Mouse (Mus musculus): Measurements from ENCODE around the gene Gng2. TPM values are rescaled to one million over a fixed set of nuclear protein-coding genes. Genes with fewer than 3 reads are reported as not detected.

Gng2 gene
- total RNA-seq, 1 experiment: 41.5 TPM

- DNase-seq (ENCODE audit: low read depth, low spot score): no peak
- Histone ChIP-seq H3K9ac (ENCODE audit: insufficient read depth, low read depth, low read length, poor library complexity, severe bottlenecking) (no peak overlapping the region), H3K4me1 (ENCODE audit: control insufficient read depth in 2 of 2, insufficient read depth in 2 of 2, low read length in 2 of 2, poor library complexity in 1 of 2) (peaks cover 10 to 16% of the 10 kb centered on the region in 2 experiments), H3K36me3 (ENCODE audit: control insufficient read depth, insufficient read depth, low read length, poor library complexity, severe bottlenecking) (no peaks in the 10 kb centered on the region), H3K4me3 (ENCODE audit: insufficient read depth in 1 of 2, low read depth in 1 of 2, low read length in 2 of 2, poor library complexity in 1 of 2, severe bottlenecking in 1 of 2) (no peak overlapping the region), H3K27ac (ENCODE audit: insufficient read depth, low read depth, low read length, poor library complexity, severe bottlenecking) (no peak overlapping the region), H3K9me3 (ENCODE audit: control insufficient read depth, insufficient read depth, low read depth, low read length) (no peaks in the 10 kb centered on the region)
- in situ Hi-C loops (cut with MboI; ENCODE audit: low sequenced_read_pairs in 2 of 2, unreplicated experiment in 2 of 2): loop anchor here in 1 of 2 experiments (25.0 kb wide), 1 partner anchor 234 kb away; the partner anchor contains the start of gene Nid2
- TF ChIP-seq MAFK (IDR thresholded peaks at IDR 0.05; ENCODE audit: insufficient read depth, low read depth, low read length) (no peak), ZNF384 (IDR thresholded peaks at IDR 0.05; ENCODE audit: low read depth, low read length) (no peak), HCFC1 (IDR thresholded peaks at IDR 0.05; ENCODE audit: borderline replicate concordance, insufficient read depth, low read length) (no peak), ZC3H11A (IDR thresholded peaks at IDR 0.05; ENCODE audit: borderline replicate concordance, low read depth, low read length) (no peak), CHD2 (IDR thresholded peaks at IDR 0.05; ENCODE audit: low read depth, low read length) (no peak)
These were observed 18.5 kb upstream of the Gng2 start for GRCm38 (mm10) chr14:19995943-19996342.

- in situ Hi-C loops (cut with MboI; ENCODE audit: low sequenced_read_pairs in 2 of 2, unreplicated experiment in 2 of 2): loop anchor here (5.0 to 25.0 kb wide), 2 partner anchors 43 to 232 kb away; partner anchors contain the start of gene Nid2 (in 1 of the 2)
- Histone ChIP-seq H3K27ac (ENCODE audit: insufficient read depth, low read depth, low read length, poor library complexity, severe bottlenecking) (no peak overlapping the region; the same call in 1 of the 2 replicates), H3K4me3 (ENCODE audit: insufficient read depth in 1 of 2, low read depth in 1 of 2, low read length in 2 of 2, poor library complexity in 1 of 2, severe bottlenecking in 1 of 2) (no peak overlapping the region), H3K4me1 (ENCODE audit: control insufficient read depth in 2 of 2, insufficient read depth in 2 of 2, low read length in 2 of 2, poor library complexity in 1 of 2) (peaks cover 13 to 21% of the 10 kb centered on the region in 2 experiments), H3K36me3 (ENCODE audit: control insufficient read depth, insufficient read depth, low read length, poor library complexity, severe bottlenecking) (no peaks in the 10 kb centered on the region), H3K9me3 (ENCODE audit: control insufficient read depth, insufficient read depth, low read depth, low read length) (no peaks in the 10 kb centered on the region), H3K9ac (ENCODE audit: insufficient read depth, low read depth, low read length, poor library complexity, severe bottlenecking) (no peak overlapping the region)
- TF ChIP-seq MAFK (IDR thresholded peaks at IDR 0.05; ENCODE audit: insufficient read depth, low read depth, low read length) (no peak), ZNF384 (IDR thresholded peaks at IDR 0.05; ENCODE audit: low read depth, low read length) (no peak), HCFC1 (IDR thresholded peaks at IDR 0.05; ENCODE audit: borderline replicate concordance, insufficient read depth, low read length) (no peak), ZC3H11A (IDR thresholded peaks at IDR 0.05; ENCODE audit: borderline replicate concordance, low read depth, low read length) (no peak), CHD2 (IDR thresholded peaks at IDR 0.05; ENCODE audit: low read depth, low read length) (no peak)
- DNase-seq (ENCODE audit: low read depth, low spot score): no peak
These were observed 16.6 kb upstream of the Gng2 start for GRCm38 (mm10) chr14:19994068-19994467.

- H3K36me3 ChIP-seq (ENCODE audit: control insufficient read depth, insufficient read depth, low read length, poor library complexity, severe bottlenecking): no peaks in the 10 kb centered on the region
- TF ChIP-seq HCFC1 (IDR thresholded peaks at IDR 0.05; ENCODE audit: borderline replicate concordance, insufficient read depth, low read length): no peak
- H3K27ac ChIP-seq (ENCODE audit: insufficient read depth, low read depth, low read length, poor library complexity, severe bottlenecking): no peak overlapping the region; the same call in 1 of the 2 replicates
- in situ Hi-C loops (cut with MboI; ENCODE audit: low sequenced_read_pairs in 2 of 2, unreplicated experiment in 2 of 2): loop anchor here (5.0 to 25.0 kb wide), 2 partner anchors 44 to 231 kb away; partner anchors contain the start of gene Nid2 (in 1 of the 2)
- H3K9me3 ChIP-seq (ENCODE audit: control insufficient read depth, insufficient read depth, low read depth, low read length): no peaks in the 10 kb centered on the region
- no peak for DNase-seq (ENCODE audit: low read depth, low spot score)
- peaks cover 13 to 24% of the 10 kb centered on the region in 2 experiments for H3K4me1 ChIP-seq (ENCODE audit: control insufficient read depth in 2 of 2, insufficient read depth in 2 of 2, low read length in 2 of 2, poor library complexity in 1 of 2)
- H3K4me3 ChIP-seq (ENCODE audit: insufficient read depth in 1 of 2, low read depth in 1 of 2, low read length in 2 of 2, poor library complexity in 1 of 2, severe bottlenecking in 1 of 2): no peak overlapping the region
- H3K9ac ChIP-seq (ENCODE audit: insufficient read depth, low read depth, low read length, poor library complexity, severe bottlenecking): no peak overlapping the region
These were observed 16.1 kb upstream of the Gng2 start for GRCm38 (mm10) chr14:19993570-19993883.

- Histone ChIP-seq H3K4me1 (ENCODE audit: control insufficient read depth in 2 of 2, insufficient read depth in 2 of 2, low read length in 2 of 2, poor library complexity in 1 of 2) (peaks cover 14 to 26% of the 10 kb centered on the region in 2 experiments), H3K9ac (ENCODE audit: insufficient read depth, low read depth, low read length, poor library complexity, severe bottlenecking) (no peak overlapping the region), H3K4me3 (ENCODE audit: insufficient read depth in 1 of 2, low read depth in 1 of 2, low read length in 2 of 2, poor library complexity in 1 of 2, severe bottlenecking in 1 of 2) (no peak overlapping the region), H3K9me3 (ENCODE audit: control insufficient read depth, insufficient read depth, low read depth, low read length) (no peaks in the 10 kb centered on the region), H3K36me3 (ENCODE audit: control insufficient read depth, insufficient read depth, low read length, poor library complexity, severe bottlenecking) (no peaks in the 10 kb centered on the region), H3K27ac (ENCODE audit: insufficient read depth, low read depth, low read length, poor library complexity, severe bottlenecking) (no peak overlapping the region)
- in situ Hi-C loops (cut with MboI; ENCODE audit: low sequenced_read_pairs in 2 of 2, unreplicated experiment in 2 of 2): loop anchor here (5.0 to 25.0 kb wide), 2 partner anchors 44 to 231 kb away; partner anchors contain the start of gene Nid2 (in 1 of the 2)
- TF ChIP-seq HCFC1 (IDR thresholded peaks at IDR 0.05; ENCODE audit: borderline replicate concordance, insufficient read depth, low read length) (no peak), CHD2 (IDR thresholded peaks at IDR 0.05; ENCODE audit: low read depth, low read length) (no peak), MAFK (IDR thresholded peaks at IDR 0.05; ENCODE audit: insufficient read depth, low read depth, low read length) (no peak), ZC3H11A (IDR thresholded peaks at IDR 0.05; ENCODE audit: borderline replicate concordance, low read depth, low read length) (no peak), ZNF384 (IDR thresholded peaks at IDR 0.05; ENCODE audit: low read depth, low read length) (no peak)
- no peak for DNase-seq (ENCODE audit: low read depth, low spot score)
These were observed 15.6 kb upstream of the Gng2 start for GRCm38 (mm10) chr14:19992873-19993569.

Data from ES-E14 (cell line).